Mouse (Mus musculus): ENCODE measurements at regions not wholly inside any gene's neighbourhood (a gene's known extent, or its start where the extent isn't known, plus 50 kb on each side); places are given as distances from the start of the nearest gene placed in this dataset.

DNA sequence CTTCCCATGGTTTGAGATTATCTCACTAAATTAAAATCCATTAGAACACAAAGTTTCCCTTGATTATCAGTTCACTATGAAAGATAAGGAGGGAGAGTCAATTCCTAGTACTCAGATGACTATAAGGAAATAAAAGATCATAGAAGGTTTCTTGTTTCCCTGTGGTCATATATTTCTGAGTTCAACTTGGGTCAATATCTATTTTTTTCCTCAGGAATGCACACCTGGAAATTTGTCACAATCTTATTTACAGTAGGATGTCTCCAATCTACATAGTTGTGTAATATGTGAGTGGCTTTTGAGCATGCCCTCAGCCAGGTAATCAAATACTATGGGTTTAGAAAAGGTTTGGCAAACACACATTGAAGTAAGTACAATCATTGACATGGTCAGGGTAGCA lies 398.2 kb upstream of the Tbl1xr1 start:
- TF ChIP-seq CTCF (IDR thresholded peaks at IDR 0.05) (no peak), POLR2A (IDR thresholded peaks at IDR 0.05; ENCODE audit: insufficient read depth, low read depth, low read length) (no peak), EP300 (IDR thresholded peaks at IDR 0.05; ENCODE audit: insufficient read depth, low read depth, low read length) (no peak)
